Mouse (Mus musculus) megakaryocyte, embryonic 14.5 days (primary cell): Measurements from ENCODE around the gene Csrp1.

Experiments used
- FLI1 ChIP-seq: IDR thresholded peaks from 2 replicates; pipeline ENCODE4 v1.6.1; 2012; ENCODE audit warnings: low read length, inconsistent platforms, mixed read lengths
- GATA1 ChIP-seq: IDR thresholded peaks from 3 replicates; pipeline ENCODE4 v1.6.1; 2012; ENCODE audit warnings: mixed read lengths, low read length, inconsistent platforms, borderline replicate concordance

GRCm38 (mm10) chr1:135697462-135697861 lies 22.4 kb upstream of the Csrp1 start:
- TF ChIP-seq GATA1 (no peak), FLI1 (no peak)
